Mouse (Mus musculus) right cerebral cortex, postnatal 14 days (tissue): ENCODE results near the gene Nid1.
"Not testable (repeated sequence)": the region's sequence is repeated elsewhere in the genome, so short reads cannot be mapped to it uniquely, and the experiment has no call there.

Experiments
- DNase-seq: peaks from one replicate; pipeline ENCODE4 v3.0.0; 2022

The Nid1 gene

DNA sequence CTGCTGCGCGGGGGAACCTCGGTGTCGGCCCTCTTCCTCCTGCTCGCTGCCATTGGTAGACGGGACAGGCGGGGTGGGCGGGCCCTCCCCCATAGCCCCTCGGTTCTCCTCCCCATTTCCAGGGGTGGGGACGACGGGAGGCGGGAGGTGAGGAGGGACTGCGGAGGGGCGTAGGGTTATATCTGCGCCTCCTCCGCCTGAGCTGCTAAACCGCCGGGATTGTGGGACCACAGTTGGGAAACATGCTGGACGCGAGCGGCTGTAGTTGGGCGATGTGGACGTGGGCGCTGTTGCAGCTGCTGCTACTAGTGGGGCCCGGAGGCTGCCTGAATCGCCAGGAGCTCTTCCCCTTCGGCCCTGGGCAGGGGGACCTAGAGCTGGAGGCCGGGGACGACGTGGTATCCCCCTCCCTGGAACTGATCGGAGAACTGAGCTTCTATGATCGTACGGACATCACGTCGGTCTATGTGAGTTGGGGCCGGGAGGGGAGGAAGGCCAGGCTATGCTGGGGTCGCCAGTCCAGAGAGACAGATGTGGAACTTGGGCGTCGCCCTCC, at the start of gene Nid1:
Gene Nid1 (plus strand): TSS at position 92 of the 556 bp plus-strand sequence.
- not testable (repeated sequence) for DNase-seq

DNA sequence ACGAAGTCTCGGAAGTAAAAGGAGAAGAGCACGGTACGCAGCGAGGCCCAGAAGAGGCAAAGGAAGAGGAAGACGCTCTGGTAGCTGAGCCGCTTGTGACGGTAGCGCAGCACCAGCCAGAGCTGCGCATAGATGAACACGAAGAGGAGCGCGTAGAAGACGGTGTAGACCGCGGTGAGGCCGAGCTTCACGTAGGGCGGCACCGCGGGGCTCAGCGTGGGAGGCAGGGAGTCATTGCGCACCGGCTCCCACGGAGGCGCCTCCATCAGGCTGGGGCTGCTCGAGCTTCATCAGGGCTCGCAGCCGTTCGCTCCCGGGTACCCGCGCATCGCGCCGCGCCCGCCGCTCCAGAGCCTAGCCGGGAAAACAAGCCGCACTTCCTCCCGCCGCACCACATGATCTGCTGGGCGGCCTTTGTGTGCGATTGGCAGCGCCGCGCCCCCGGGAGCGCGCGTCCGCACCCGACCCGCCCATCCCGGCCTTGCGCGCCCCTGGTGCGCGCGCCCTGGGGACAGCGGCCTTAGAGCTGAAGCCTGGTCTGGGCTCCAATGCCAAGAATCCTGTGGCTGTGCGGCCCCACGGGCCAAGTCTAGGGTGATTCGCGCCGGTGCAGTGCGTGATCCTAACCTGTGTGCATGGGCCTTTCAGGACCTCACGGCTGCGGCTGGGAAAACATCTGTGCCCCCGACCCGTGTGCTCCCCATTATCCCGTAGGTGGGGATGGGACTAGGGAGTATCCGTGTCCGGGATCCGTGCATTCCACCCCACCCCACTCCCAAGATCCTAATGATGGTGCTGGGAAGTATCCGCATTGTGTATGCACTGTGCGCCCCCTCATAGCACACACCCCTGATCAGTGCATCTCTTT, 43.9 kb upstream of the Nid1 start, which contains the start of gene Gpr137b:
Gene Gpr137b (minus strand): TSS at position 787 of the 868 bp plus-strand sequence.
- peak; percentile 15 for DNase-seq

DNA sequence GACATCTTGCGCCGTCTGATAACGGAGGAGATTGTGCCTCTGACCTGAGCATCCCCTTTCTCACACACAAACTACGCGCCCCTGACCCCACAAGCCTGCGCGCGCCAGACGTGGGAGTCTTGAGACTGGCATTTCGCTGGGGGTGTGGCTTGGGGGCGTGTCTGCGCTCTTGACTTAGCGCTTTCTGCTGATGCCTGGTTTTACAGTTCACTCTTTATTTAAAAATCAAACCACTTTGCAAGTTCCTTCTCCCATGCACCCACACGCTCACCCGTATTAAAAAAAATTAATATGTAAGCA, 43.3 kb upstream of the Nid1 start:
- not testable (repeated sequence) for DNase-seq

DNA sequence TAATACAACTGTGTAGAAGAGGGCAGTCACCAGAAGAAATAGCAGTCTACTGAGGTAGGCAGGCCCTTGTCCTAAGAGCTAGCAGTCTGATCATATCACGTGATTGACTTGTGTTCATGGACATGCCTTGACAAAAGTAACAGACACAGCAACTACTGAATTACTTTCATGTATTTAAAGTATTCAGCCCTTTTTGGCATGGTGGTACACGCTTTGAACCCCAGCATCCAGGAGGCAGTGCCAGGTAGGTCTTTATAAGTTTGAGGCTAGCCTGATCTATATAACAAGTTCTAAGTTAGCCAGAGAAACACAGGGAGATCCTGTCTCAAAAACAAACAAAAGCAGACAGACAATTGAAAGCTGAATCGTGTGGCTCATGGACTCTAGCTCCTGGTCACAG, 36.5 kb upstream of the Nid1 start:
- DNase-seq = not testable (repeated sequence)

DNA sequence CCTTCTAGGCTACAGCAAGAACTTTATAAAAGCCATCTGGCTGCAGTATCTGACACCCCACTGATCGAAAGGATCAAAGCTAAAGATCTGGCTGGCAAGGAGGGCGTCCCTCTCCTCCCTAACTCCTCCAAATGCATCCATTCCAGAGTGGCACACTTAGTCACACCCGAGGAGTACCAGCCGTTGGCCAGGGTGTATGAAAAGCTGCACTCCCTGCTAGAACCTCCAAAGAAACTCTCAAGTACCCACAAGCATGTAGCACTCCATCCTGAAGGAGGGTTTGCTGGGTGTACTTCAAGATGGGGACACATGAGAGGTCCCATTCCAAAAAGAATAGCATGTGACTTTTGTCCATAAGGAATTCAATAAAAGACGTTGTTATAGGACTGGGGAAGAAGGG, 34.5 kb upstream of the Nid1 start:
- DNase-seq = not testable (repeated sequence)

DNA sequence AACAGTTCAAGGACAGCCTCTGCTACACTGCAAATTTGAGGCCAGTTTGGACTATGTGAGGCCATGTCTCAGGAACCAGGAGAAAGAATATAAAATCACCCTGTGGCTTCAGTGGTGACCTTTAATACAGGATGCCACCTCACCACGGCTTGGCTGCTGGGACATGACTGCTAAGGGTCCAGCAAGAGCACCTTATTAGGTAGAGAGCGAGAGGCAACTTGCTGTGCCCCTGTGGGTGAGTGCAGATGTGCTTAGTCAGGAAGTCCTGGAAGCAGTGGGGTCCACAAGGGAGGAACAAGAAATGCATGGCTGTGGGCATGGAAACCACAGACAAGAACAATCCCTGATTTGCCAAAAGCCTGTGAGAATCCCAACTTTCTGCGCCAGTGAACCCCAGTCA, 34.0 kb upstream of the Nid1 start:
- DNase-seq = not testable (repeated sequence)

DNA sequence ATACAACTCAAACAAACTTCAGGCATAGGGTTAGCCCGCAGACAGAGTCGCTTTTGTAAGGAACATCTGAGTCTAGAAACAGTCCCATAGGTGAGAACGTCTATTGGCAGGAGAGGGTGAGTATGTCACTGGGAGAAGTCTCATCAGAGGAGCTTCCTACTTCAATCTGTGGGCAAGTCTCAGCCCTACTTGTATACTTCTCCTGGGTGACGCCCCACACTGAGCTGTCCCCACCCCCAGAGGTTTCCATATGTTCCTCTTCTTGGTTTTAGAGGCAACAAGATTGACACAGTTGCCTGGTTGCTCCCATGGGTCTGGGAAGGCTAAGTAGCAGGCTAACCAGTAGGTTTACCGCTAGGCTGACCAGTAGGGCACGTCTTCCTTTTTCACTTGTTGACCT, 33.5 kb upstream of the Nid1 start:
- not testable (repeated sequence) for DNase-seq

DNA sequence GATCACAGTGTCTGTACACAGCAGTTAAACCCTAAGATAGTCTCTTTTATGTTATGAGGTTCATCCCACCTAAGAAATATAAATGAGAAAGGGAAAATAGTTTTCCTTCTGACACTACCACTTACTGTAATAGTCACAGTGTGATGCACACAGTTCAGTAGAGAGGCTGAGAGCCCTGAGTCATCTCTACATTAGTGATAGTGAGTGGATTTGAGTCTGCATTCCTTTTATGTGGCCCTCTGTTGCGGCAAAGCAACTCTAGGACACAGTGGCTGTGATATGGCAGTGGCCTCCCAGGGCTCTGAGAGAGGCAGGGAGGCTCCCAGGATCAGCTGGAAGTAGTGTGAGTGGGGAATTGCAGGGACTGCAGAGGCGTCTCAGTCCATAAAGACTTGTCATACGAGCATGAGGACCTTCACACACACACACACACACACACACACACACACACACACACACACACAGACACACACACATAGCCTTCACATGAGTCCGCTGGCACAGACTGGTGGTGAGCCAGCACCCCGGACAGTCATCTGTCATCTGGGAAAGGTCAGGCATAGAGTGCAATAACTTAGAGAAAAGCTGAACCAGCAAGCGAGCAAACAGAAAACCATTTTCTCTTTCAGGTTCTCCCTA, 32.7 kb upstream of the Nid1 start:
- DNase-seq = not testable (repeated sequence)

DNA sequence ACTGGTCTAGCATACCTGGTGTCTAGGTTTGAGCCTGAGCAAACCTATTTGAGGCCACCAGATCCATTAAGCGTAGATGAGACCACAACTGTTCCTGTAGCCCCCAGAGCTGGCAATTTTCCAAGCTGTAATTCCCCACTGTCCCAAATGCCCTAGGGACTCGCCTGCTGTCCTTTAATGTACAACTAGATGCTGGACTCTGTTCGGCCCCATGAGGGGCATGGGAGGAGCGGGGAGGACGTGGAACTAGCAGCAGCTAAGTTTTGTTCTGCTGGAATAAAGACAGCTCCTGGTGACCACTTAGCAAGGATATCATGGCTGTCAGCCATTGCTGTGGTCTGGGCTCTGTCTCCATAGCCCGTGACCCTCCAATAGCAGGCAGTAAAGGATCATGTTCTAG, 31.8 kb upstream of the Nid1 start:
- DNase-seq = not testable (repeated sequence)

DNA sequence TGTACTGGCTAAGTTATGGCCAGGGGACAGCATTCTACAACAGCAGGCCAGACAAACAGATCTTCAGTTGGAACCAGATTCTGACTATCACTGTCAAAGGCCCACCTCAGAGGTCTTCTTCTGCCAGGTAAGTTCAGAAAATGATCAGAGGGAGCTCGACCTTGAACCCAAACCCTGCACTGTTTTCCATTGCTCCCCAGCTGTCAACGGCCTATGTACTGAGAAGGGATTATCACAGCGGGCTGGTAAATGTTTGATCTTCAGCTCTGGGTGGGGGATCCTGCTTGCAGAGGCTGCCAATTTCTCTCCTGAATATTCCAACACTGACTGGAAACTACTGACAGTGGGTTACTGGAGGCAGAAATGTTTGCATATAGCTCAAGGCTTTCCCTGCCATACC, 23.1 kb upstream of the Nid1 start:
- no peak for DNase-seq

DNA sequence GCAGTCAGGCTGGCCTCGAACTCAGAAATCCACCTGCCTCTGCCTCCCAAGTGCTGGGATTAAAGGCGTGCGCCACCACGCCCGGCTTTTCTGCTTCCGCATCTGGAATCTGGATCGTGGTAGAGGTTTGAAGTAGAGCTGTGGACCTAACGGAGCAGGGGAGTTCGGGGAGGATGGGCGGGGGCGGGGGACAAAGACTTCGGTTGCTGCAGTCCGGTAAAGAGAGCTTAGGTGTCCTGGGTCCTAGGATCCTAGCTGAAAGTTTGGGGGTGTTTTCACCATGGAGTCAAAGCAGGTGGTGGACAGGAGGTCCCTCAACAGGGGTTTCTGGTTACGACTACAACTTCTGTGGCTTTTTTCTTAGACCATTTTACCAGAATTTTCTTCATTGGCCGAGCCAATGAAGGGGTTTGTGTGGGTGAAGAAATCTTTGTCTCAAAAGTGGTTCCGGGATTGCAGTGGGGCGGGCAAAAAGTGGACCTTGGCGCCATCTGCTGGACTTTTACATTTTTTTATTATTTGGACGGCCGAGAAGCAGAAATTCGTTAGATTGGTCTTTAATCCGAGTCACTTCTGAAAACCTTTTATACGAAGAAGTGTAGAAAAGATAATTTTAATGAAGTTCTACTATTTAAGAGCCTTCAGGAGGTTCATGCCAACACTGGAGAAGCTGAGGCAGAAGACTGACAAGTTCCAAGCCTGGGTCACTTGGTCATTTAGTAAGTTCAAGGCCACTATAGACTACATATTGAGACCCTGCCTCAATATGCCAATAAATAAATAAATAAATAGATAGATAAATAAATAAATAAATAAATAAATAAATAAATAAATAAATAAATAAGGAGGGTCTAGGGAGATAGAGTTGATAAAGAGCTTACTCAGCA, 22.0 kb upstream of the Nid1 start:
- DNase-seq = peak; percentile 43

DNA sequence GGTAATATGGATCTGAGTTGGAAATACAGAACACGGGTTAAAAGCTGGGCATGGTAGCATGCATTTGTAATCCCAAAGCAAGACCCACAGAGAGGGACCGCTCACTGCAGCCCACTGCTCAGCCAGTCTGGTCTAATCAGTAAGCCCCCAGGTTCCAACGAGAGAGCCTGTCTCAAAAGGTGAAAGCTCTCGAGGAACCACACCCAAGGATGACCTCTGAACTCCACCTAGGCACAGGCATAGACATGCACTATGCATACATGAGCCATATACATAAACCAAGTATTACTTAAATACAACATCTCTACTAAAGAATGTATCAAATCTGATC, 21.4 kb upstream of the Nid1 start:
- DNase-seq = not testable (repeated sequence)

DNA sequence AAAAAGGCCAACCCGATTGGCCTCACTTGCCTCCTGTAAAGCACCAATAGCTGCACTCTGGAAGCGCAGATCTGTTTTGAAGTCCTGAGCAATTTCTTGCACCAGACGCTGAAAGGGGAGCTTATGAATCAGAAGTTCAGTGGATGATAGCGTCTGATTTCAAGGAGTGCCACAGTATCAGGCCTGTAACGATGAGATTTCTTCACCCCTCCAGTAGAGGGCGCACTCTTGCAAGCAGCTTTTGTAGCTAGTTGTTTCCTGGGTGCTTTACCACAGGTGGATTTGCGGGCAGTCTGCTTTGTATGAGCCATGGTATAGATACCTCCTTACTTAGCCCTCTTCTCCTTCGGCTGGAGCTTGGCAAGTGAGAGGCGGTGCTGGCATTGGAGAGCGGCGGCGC, 18.5 kb upstream of the Nid1 start:
- not testable (repeated sequence) for DNase-seq

DNA sequence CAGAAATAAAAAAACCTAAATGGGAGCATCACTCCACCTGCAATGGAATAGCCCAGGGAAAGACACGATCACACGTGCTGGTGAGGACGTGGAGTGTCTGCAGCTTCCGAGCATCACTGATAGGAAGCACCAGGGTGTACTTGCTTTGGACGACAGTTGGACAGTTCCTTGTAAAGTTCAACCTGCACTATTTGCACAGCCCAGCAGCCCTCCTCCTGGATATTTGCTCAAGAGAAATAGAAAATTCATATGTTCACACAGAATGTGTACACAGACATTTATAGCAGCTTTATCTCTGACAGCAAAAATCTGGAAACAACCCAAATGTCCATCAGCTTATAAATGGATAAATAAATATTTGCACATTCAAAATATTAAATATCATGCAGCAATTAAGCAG, 14.1 kb upstream of the Nid1 start:
- DNase-seq = not testable (repeated sequence)

DNA sequence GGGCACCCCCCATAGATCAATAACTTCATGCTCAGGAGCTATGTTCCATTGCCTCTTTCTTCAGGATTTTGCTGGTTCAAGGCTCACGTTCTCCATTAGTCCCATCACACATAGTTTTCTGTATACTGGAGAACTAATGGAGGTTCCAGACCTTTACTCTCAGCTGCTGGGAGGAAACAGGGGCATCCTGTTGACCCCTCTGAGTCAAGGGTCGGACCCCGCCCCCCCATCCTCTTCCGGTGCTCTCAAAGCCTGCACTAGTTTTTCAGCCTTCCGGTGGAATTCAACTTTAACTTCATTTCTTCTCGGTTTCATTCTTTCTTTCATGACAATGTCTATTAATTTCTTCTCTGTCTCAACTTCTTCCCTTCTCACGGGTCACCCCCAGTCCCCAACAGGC, 1.2 kb upstream of the Nid1 start:
- DNase-seq = not testable (repeated sequence)

DNA sequence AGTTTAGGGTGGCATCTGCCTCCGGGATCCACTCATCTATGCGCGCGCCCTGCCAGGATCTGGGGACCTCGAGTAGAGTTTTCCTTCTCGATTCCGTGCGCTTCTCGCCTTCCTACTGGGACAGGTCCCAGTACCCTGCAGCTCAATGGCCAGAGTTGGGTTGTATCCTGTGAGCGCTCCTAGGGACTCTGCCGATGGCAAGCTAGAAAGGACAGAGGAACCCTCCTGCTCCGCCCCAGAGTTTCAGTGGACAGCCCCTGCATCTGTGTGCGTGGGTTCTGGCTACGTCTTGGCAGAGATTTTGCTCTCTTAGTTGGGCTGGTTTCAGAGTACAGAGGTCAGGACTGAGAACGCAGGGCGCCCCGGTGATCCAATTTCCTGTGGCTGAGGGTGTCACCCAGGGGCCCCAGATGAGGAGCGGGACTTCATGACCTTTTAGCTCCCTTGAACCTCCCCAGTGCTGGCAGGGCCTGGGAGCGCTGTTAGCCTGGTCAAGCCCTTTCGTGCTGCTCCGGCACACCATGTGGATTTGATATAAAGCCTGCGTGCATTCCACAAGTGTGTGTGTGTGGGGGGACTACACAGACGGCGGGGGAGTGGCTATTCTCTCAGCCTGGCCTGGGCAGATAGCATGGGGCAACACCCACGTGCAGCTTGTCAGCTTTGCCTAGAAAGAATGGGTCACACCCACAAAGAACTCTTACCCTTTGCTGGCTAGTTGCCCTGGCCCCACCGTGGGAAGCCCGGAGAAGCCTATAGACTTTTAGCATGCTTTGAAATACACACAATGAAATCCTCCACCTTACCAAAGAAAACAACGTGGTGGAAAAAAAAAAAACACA, 982 bp downstream of the Nid1 start:
- not testable (repeated sequence) for DNase-seq

DNA sequence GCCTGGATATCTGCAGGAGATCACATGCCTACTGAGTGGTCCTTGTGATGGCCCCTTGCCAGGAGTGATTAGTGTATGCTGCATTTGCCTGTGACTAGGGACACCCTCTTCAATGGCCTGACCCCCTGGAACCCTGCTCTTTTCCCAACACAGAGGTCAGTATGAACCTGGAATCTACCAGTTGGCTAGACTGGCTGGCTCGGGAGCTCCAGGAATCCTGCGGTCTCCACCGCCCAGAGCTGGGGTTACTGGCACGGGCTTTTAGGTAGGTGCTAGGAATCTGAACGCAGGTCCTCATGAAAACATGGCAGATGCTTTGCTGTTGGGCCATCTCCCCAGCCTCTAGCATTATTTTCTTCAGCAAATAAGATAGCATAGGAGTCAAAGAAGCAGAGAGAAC, 8.2 kb downstream of the Nid1 start:
- DNase-seq = not testable (repeated sequence)

DNA sequence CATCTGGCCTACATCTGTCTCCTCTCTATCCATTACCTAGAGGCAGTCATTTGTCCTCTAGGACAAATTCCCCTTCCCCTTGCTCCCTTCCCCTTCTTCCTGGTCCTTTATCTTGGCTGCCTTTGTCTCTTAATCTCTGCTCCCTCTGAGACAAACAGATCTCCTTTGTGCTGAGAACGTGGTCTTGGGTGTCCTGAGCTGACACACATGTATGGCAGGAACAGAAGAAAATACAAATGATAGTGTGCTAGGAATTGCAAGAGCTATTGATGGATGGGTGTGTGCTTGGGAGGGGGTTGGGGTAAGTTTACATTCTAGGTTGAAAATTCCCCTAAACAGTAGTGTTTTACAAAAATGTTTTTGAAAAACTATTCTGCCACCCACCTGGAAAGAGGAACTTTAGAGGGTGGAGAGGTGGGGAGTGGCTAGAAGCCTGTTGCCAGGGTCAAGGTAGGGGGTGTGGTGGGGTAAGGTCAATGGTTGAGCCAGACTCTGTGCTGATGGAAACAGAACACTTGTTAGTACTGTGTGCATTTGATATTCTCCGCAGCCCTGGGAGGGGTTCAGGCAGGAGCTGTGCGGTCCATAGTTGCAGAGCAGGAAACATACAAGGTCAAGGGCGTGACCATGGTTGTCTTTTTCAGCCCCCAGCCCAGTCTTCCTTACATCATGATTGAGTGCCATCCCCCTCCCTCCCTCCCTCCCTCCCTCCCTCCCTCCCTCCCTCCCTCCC, 9.5 kb downstream of the Nid1 start:
- not testable (repeated sequence) for DNase-seq

DNA sequence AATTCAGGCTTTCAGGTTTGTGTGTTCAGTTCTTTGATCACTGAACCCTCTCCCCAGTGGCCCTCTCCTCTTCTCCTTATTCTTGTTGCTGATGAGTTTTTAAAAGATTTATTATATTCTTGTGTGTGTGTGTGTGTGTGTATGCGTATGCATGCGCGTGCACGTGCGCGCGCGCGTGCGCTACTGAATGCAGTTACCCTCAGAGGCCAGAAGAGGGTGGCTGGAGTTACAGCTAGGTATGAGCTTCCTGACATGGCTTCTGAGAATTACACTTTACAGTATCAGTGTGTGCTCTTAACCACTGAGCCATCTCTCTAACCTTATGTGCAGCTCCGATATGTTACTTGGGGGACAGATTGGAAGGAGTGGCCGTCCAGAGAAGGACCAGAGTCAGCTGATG, 12.6 kb downstream of the Nid1 start:
- DNase-seq = not testable (repeated sequence)

DNA sequence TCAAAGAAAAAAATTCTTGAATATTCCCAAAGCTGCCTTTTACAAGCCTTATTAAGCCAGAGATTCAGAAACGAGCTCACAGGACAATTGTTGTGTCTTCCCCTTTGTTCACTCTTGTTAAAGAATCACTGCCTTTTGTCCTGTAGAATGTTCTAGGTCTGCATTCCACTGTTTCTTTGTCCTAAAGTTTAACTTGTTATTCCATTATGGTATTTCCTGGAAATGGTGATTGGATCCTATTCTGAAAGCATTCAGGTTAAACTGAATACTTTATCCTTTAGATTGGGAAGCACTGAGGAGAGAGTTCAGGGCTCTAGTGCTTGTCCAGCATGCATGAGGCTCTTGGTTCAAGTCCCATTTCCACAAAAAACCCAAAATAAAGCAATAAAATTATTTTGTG, 13.6 kb downstream of the Nid1 start:
- not testable (repeated sequence) for DNase-seq

DNA sequence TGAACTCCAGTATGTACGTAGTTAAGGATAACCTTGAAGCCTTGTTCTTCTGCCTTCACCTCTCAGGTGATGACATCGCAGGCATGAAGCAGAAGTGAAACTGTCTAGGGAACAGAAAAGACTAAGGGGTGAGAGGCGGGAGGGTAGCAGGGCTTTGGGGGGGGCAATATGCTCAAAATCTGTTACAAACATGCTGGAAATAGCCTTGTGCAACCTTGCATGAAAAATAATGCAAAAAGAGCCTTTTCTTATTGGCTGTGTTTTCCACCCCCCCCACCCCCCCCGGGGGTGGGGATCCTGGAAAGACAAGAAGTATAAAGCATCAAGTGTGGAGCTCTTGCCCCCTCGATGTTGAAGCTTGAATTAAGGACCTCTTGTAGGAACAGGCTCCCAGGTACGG, 16.0 kb downstream of the Nid1 start:
- not testable (repeated sequence) for DNase-seq
